Mouse (Mus musculus) kidney, adult 18-20 months (tissue): ENCODE measurements around the gene Mmp24.
"Not testable (repeated sequence)": the region's sequence is repeated elsewhere in the genome, so short reads cannot be mapped to it uniquely, and the experiment has no call there.

ENCODE experiments used
- DNase-seq: peaks from one replicate; pipeline ENCODE4 v3.0.0; 2021

The Mmp24 gene

DNA sequence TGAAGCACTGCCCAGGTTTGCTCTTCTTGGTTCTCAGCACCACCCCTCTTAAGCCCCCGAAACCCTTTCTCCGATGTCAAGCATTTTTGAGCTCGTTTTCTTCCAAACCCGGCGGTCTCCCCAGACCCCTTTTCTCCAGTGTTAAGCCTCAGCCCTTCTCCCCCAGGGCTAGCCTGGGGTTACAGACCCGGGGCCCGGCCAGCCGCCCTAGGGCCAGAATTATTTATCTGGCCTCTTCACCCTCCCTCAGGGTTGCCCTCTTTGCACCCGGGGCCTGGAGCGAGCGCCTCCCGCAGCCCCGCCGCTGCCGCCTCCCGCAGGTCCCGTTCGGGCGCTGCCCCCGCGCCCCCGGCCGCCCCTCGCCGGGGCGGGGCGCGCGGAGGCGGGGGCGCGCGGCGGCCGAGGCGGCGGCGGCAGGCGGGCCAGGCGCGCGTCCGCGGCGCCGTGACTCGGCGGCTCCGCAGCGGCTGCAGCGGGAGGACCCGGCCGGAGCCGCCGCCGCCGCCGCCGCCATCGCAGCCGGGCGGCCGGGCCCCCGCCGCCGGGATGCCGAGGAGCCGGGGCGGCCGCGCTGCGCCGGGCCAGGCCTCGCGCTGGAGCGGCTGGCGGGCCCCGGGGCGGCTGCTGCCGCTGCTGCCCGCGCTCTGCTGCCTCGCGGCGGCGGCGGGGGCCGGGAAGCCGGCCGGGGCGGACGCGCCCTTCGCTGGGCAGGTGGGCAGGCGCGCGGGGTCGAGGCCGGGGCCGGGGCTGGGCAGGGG lies at the start of gene Mmp24:
TSS of gene Mmp24 (plus strand) at position 416 of the 758 bp plus-strand sequence.
- DNase-seq, result no peak

GRCm38 (mm10) chr2:155726302-155726701 lies 48.8 kb upstream of the Mmp24 start:
- DNase-seq, result no peak

DNA sequence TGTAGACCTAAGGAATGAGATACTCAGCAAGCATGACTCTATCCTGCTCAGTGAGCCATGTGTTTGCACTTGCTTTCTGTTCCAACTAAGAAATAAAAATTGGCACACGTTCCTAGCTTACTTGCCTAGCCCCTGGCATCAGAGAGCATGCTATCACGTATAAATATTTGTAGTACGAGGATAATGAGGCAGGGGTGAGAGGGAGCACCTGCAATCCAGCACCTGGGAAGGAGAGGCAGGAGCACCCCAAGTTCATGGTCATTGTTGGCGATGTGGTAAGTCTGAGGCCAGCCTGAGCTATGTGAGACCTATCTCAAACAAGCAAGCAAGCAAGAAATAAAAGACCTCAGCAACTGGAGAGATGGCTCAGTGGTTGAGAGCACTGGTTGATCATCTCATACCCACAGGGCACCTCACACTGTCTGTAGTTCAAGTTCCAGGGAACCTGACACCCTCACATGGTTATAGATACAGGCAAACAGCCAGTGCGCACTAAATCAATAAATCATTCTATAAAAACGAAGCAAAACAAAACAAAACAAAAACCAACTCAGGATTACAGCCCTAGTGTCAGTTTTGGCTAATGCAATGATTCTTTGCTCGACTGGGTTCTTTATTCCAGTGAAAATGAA lies 47.3 kb upstream of the Mmp24 start:
- DNase-seq, result no peak

DNA sequence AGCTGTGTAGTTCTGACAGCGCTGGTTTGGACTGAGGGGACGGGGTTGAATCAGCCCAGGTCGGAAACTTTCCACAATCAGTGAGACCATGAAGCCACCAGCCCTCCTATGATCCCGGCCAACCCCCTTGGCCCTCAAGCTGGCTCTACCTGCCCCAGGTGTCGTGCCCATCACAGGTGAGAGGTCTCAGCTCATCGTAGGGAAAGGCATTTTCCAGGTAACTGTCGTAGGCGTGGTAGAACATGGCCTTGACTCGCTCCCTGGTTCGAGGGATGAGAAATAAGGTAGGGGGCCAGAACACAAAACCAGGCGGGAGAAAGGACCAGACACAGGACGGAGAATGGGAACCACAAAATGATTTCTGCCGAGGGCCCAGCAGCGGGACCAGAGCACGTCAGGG lies 46.4 kb upstream of the Mmp24 start:
- no peak for DNase-seq

GRCm38 (mm10) chr2:155729158-155729645 lies 45.9 kb upstream of the Mmp24 start, which contains the start of gene Edem2:
Edem2 (minus strand) TSS chr2:155729475.
- DNase-seq, result peak; percentile 91

DNA sequence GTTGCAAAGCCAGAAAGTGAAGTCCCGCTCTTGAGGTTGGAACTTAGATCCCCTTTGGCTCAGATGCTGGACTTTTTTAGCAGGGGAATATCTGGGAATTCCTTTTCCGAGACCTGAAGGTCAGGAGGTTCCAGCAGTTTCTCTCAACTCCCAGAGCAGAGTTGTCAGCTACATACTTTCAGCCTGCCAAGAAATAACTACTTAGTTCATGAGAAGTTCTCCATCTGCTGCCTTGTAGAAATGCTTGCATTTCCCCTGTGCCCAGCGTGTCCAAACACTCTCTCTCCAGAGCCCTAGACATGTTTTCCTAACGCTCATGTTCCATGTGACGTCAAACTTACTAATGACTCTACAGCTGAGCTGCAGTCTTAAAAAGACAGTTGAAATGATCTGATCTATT lies 40.1 kb upstream of the Mmp24 start:
- DNase-seq, result no peak

- DNase-seq, result not testable (repeated sequence)
These were observed 39.4 kb upstream of the Mmp24 start, which contains the start of gene Gm17581 for GRCm38 (mm10) chr2:155735766-155736165. Gm17581 (minus strand) TSS chr2:155735866.

- DNase-seq, result no peak
These were observed 38.2 kb upstream of the Mmp24 start for GRCm38 (mm10) chr2:155736936-155737335.

DNA sequence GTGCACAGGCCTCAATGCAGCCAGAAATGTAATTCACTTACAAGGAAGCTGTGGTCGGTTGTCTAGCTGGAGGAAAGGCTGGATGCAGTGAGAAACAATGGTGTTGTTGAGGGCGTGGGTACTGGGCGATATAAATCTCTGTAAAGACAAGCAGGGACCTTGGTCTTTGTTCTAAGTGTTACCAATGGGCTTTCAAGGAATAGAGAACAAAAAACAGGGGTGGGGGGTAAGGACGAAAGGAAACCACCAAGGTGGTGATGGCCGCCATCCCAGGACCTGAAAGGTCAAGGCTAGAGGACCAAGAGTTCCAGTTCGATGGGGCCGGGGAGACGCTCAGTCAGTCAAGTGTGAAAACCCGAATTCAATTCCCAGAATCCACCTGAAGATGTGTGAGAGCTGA lies 37.3 kb upstream of the Mmp24 start:
- DNase-seq, result no peak

DNA sequence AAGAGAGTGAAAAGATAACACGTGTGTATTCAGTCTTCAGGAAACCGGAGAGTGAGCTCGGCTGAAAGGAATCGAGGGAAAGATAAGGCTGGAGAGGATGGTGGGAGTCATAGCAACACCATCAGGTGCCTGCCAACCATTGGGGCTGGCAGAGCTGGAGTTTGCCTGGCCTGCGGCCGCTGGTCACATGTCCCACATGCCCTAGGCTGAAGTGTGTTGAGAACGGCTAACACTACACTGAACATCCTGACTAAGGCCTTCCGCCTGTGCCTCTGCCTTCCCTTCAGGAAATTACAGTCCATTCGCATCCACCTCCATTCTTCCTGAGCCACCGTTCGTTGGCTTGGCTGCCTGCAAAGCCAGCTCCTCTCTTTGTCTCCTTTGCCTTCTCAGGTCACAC lies 32.9 kb upstream of the Mmp24 start:
- no peak for DNase-seq

DNA sequence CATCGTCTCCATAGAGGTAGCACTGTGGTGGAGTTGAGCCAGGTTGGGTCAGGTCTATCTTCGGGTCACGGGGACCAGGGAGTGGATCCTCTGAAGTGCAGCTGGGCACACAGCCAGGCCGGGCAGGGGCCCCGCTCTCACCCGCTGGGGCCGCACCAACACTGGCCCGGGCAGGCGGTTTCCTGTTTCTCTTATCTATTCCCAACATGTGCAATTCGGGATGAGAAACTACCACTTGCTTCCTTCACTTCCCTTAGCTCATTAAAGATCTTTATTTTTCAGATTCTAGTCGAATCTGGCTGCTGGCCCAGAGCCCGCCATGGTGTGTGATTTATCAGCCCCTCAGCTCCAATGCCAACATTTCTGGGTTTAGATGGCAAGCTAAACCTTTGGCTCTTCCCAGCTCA lies 32.2 kb upstream of the Mmp24 start:
- DNase-seq, result peak; percentile 56

DNA sequence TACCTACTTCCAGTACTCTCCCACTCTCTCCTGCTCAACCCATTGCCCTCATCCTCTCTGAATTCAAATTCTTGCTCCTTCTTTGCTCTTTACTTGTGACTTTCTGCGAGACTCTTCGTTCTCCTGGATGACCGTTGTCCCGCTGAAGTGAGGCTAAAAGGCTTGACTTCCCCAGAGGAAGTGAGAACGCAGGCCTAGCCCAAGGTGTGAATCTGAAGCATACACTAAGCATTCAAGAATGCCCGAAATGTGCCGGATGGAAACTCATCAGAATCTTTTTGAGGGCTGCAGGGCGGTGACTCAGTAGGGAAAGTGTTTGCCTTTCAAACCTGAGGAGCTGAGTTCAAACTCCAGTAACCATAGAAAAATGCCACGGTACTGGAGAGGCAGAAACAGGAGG lies 31.8 kb upstream of the Mmp24 start:
- no peak for DNase-seq

GRCm38 (mm10) chr2:155745487-155745886 lies 29.7 kb upstream of the Mmp24 start:
- DNase-seq, result no peak

- DNase-seq, result no peak
These were observed 25.7 kb upstream of the Mmp24 start for GRCm38 (mm10) chr2:155749394-155749793.

- DNase-seq, result peak; percentile 41
These were observed 23.9 kb upstream of the Mmp24 start, which contains the start of gene Procr for GRCm38 (mm10) chr2:155751014-155751786. Procr (plus strand) TSS chr2:155751117.

GRCm38 (mm10) chr2:155755746-155756145 lies 19.4 kb upstream of the Mmp24 start:
- peak; percentile 60 for DNase-seq

DNA sequence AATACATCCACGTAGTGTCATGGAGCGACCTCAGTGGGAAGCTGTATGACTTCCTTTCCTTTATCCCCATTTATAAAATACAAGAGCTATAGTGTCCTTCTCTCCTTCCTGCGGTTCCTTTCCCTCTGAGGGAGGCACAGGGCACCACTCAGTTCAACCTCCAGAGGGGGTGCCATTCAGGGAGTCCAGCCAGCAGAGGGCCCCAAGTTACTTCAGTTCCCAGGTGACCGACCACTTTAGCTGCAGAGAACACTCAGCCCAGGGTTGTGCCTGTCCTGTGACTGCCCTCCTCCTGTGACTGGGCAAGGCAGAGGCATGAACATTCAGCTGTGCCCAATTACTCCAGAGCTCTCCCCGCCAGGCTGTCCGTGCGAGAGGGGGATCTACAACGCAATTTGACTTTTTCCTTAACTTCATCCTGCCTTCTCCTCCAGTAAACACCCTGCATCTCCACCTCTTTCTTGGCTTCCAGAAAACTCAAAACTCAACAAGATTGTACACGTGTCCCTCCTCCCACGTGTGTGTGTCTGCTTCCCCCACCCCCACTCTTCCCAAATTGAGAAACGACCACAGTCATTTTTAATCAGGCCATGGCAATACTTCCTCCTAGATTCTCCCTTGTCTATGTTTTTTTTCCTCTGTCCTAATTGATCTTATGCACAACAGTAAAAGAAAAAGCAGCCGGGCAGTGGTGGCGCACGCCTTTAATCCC lies 18.1 kb upstream of the Mmp24 start:
- DNase-seq, result no peak

DNA sequence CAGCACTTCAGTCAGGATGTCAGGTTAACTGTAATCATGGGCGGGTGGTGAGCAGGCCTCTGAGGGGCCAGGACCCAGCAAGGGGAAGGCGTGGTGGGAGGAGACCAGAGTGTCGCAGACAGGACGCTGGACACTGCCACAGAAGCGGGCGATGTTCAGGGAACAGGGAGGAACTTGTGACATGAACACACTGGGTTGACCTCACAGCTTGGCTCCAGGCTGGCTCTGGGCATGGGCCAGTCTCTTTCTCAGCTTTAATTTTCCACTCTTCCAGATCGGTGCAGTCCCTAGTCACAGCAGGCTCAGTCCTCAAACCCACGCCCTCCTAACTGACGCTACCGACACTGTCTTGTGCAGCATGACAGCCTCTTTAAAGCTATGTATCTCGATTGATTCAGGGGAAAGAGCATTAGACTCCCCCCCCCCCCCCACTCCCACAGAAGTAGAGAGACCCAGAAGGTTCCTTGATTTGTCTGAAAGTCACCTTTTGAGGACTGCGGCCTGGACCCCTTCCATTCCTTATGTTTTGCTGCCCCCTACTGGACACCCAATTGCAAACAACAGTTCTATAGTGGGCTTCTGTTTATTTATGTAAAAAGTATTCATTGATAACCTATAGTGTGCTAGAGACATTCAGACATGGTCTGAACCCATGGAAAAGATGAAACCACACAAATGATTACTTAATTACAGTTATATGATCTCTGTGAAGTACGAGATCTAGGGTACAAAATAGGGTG lies 10.3 kb upstream of the Mmp24 start:
- peak; percentile 54 for DNase-seq

- DNase-seq, result no peak
These were observed 1.5 kb upstream of the Mmp24 start for GRCm38 (mm10) chr2:155773664-155774063.

DNA sequence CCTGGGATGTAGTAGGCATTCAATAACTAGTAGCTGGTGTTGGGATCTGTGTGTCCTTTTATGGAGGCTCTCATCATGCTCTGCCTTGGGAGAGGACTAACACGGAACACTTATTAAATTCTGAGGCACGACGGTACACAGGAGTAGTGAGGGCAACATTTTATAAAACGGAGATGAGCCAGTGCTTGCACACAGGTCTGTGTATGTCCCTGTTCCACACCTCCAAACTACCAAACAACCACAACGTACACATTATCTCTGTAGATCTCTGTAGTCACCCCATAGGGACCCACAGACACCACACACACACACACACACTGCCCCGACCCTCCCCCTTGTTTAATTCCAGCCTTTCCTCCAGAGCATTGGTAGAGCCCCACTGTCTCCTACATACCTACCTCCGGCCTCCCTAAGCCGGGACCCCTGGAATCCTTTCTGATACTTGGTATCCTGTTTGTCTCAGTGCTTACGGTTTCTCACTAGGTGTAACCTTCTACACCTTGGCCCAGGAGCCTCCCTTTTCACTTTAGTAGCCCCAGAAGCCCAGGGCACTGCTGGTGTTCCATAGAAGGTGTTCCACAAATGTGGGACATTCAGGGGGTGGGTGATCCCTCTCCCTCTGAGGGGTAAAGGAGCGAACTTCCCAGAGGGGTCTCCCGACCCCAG lies 748 bp upstream of the Mmp24 start:
- DNase-seq, result no peak

- peak; percentile 46 for DNase-seq
These were observed 632 bp downstream of the Mmp24 start for GRCm38 (mm10) chr2:155775685-155776263.
